Comparison of ENCODE assay signal across 12 mouse cellular contexts in genomic region chr1:125677286-125677685, GRCm38 (mm10). TPM values are rescaled to one million over a fixed set of nuclear protein-coding genes. Genes with fewer than 3 reads are reported as not detected.
DNase-seq lines count a peak whose midpoint lies in the region; ATAC-seq lines count a peak whose summit lies in the region.
"Had no signal": no experiment of that assay in that cellular context is flagged by ENCODE, and none has a peak within 500 bp of the region (broad histone marks: within the 10 kb centered on the region; RNA-seq: fewer than 3 reads in every experiment).

No protein-coding gene starts in this region.

- no peaks in the 10 kb centered on the region for H3K36me3 ChIP-seq in kidney, embryonic 16.5 days (ENCODE audit: insufficient read depth, low read length)
- no peaks in the 10 kb centered on the region for H3K36me3 ChIP-seq in intestine, embryonic 14.5 days (ENCODE audit: control insufficient read depth, insufficient read depth, low read length)
- no peaks in the 10 kb centered on the region for H3K36me3 ChIP-seq in lung, embryonic 16.5 days (ENCODE audit: control insufficient read depth, insufficient read depth, low read length)
- H3K36me3 ChIP-seq: embryonic facial prominence, embryonic 12.5 days; midbrain, embryonic 12.5 days had no signal

- no peaks in the 10 kb centered on the region for H3K27me3 ChIP-seq in kidney, embryonic 16.5 days (ENCODE audit: insufficient read depth, low read length)
- no peaks in the 10 kb centered on the region for H3K27me3 ChIP-seq in intestine, embryonic 14.5 days (replicated peaks; ENCODE audit: control insufficient read depth, insufficient read depth, low read length)
- no peaks in the 10 kb centered on the region for H3K27me3 ChIP-seq in lung, embryonic 16.5 days (ENCODE audit: control insufficient read depth, insufficient read depth, low read depth, low read length)
- H3K27me3 ChIP-seq: embryonic facial prominence, embryonic 12.5 days; midbrain, embryonic 12.5 days had no signal

- peaks cover 15% of the 10 kb centered on the region for H3K4me1 ChIP-seq in kidney, embryonic 16.5 days (ENCODE audit: insufficient read depth, low read length)
- H3K4me1 ChIP-seq in intestine, embryonic 14.5 days (replicated peaks; ENCODE audit: control insufficient read depth, insufficient read depth, low read length), result no peaks in the 10 kb centered on the region
- peaks cover 18% of the 10 kb centered on the region; the same call in 1 of the 2 replicates for H3K4me1 ChIP-seq in lung, embryonic 16.5 days (replicated peaks; ENCODE audit: control insufficient read depth, insufficient read depth, low read length)
- H3K4me1 ChIP-seq: embryonic facial prominence, embryonic 12.5 days; midbrain, embryonic 12.5 days had no signal

- 80% methylated on average over 5 of the region's 5 CpGs for WGBS in kidney, embryonic 16.5 days
- WGBS in intestine, embryonic 14.5 days, result 80% methylated on average over 5 of the region's 5 CpGs
- WGBS in lung, embryonic 16.5 days, result 75% methylated on average over 5 of the region's 5 CpGs

- H3K4me2 ChIP-seq in kidney, embryonic 16.5 days (replicated peaks; ENCODE audit: low read depth, low read length), result peak overlapping the region; percentile 45
- peak overlapping the region; percentile 34 for H3K4me2 ChIP-seq in intestine, embryonic 14.5 days (ENCODE audit: low read length)
- peak overlapping the region; percentile 54 for H3K4me2 ChIP-seq in lung, embryonic 16.5 days (ENCODE audit: low read depth, low read length)
- H3K4me2 ChIP-seq: embryonic facial prominence, embryonic 12.5 days; midbrain, embryonic 12.5 days had no signal

- peak overlapping the region; percentile 86 for H3K27ac ChIP-seq in kidney, embryonic 16.5 days (ENCODE audit: low read length)
- H3K27ac ChIP-seq in intestine, embryonic 14.5 days (ENCODE audit: low read depth), result peak overlapping the region; percentile 77; the same call in 1 of the 2 replicates
- H3K27ac ChIP-seq in lung, embryonic 16.5 days (ENCODE audit: low read length), result peak overlapping the region; percentile 78
- H3K27ac ChIP-seq: embryonic facial prominence, embryonic 12.5 days; midbrain, embryonic 12.5 days had no signal

- H3K4me3 ChIP-seq in kidney, embryonic 16.5 days (ENCODE audit: low read length), result peak overlapping the region; percentile 37
- H3K4me3 ChIP-seq in intestine, embryonic 14.5 days (ENCODE audit: low read depth, low read length), result peak overlapping the region; percentile 23
- H3K4me3 ChIP-seq in lung, embryonic 16.5 days (ENCODE audit: low read length), result peak overlapping the region; percentile 35
- H3K4me3 ChIP-seq: embryonic facial prominence, embryonic 12.5 days; midbrain, embryonic 12.5 days had no signal

- peak overlapping the region; percentile 51 for H3K9ac ChIP-seq in kidney, embryonic 16.5 days (replicated peaks; ENCODE audit: low read length)
- H3K9ac ChIP-seq in intestine, embryonic 14.5 days (ENCODE audit: low read length), result no peak overlapping the region
- H3K9ac ChIP-seq in lung, embryonic 16.5 days (ENCODE audit: low read length), result peak overlapping the region; percentile 42
- H3K9ac ChIP-seq: embryonic facial prominence, embryonic 12.5 days; midbrain, embryonic 12.5 days had no signal

- H3K9me3 ChIP-seq in kidney, embryonic 16.5 days (ENCODE audit: low read length), result no peaks in the 10 kb centered on the region
- H3K9me3 ChIP-seq in intestine, embryonic 14.5 days (ENCODE audit: control insufficient read depth, low read length), result no peaks in the 10 kb centered on the region
- H3K9me3 ChIP-seq in lung, embryonic 16.5 days (ENCODE audit: control insufficient read depth, low read length), result no peaks in the 10 kb centered on the region
- H3K9me3 ChIP-seq: embryonic facial prominence, embryonic 12.5 days; midbrain, embryonic 12.5 days had no signal

- no peak; the same call in 1 of the 2 replicates for ATAC-seq in kidney, embryonic 16.5 days (ENCODE audit: low FRiP score, low TSS enrichment)
- ATAC-seq in intestine, embryonic 14.5 days (replicated peaks; ENCODE audit: low FRiP score, low TSS enrichment, low read depth), result peak; percentile 17; the same call in 1 of the 2 replicates
- ATAC-seq in lung, embryonic 16.5 days (ENCODE audit: low read depth), result no peak

- no peak for DNase-seq in kidney, postnatal 36 days
- peak; percentile 76 for DNase-seq in intestine, embryonic 14.5 days (ENCODE audit: low spot score)
- peak; percentile 79 for DNase-seq in urinary bladder, postnatal 14 days (ENCODE audit: low spot score)
- no peak for DNase-seq in gastrocnemius, postnatal 10 days
- no peak for DNase-seq in MN1 (ENCODE audit: low spot score)
- DNase-seq in B cell, adult 2 months, result no peak

RNA-seq across cellular contexts. Expression of gene Gpr39, which starts 0.5 kb away (rescaled TPM):
- 6.2 and 7.0 TPM in 2 replicates for polyA plus RNA-seq in kidney, embryonic 16.5 days (2015; fragmentation: Nextera tagmentation; extraction: Ambion mirVana)
- polyA plus RNA-seq in intestine, embryonic 14.5 days (2014; fragmentation: Nextera tagmentation; extraction: Ambion mirVana), result 5.7 and 6.3 TPM in 2 replicates
- polyA plus RNA-seq in lung, embryonic 16.5 days (2015; fragmentation: Nextera tagmentation; extraction: Ambion mirVana), result 4.6 and 4.9 TPM in 2 replicates
- total RNA-seq in gastrocnemius, postnatal 10 days (2021), result under 1 TPM; 0.14 to 0.34 TPM
- total RNA-seq: gastrocnemius, adult 18-20 months; MEL had no signal
- polyA plus RNA-seq: embryonic facial prominence, embryonic 12.5 days; midbrain, embryonic 12.5 days had no signal

Comparison
In these comparisons a context has a peak if more than half of its experiments do, and no peak if none do; other contexts are left out.
1. DNase-seq: peak in intestine, embryonic 14.5 days (single experiment) and urinary bladder, postnatal 14 days (single experiment); none in kidney, postnatal 36 days (0 of 2), gastrocnemius, postnatal 10 days (single experiment), MN1 (single experiment) and B cell, adult 2 months (0 of 2).
2. Peak in every context shown above with its lines, with median percentiles within 50 percentile points of each other: H3K27ac ChIP-seq, H3K4me2 ChIP-seq and H3K4me3 ChIP-seq.